Mouse (Mus musculus): ENCODE data around the gene Iars2.

DNA sequence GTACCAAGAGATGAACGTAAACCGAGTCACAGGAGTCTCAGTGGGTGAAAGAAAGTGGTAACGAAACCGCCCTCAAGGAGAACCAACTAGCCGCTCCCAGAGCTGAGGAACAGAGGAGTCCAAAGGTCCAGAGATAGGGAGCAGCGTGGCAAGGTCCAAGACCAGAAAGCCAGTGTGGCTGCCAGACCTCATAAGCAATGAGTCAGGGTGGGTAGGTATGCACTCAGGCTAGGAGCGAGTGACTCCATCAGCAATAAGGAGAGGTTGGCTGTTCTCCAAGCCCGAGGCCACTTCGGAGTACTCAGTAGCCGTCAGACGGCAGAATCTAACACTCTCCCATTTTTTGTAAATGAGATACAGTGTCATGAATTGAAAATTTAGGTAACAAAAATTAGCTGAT is 46.4 kb downstream of the Iars2 start:
- TF ChIP-seq CTCF (IDR thresholded peaks at IDR 0.05 in 2 of 3, conservative IDR thresholded peaks at IDR 0.05 in 1 of 3; ENCODE audit: control insufficient read depth in 1 of 3, insufficient read depth in 1 of 3, low read depth in 2 of 3, low read length in 3 of 3, poor library complexity in 1 of 3, severe bottlenecking in 1 of 3) (no peak), EP300 (IDR thresholded peaks at IDR 0.05; ENCODE audit: low read depth in 1 of 2, low read length in 2 of 2) (no peak), MAX (IDR thresholded peaks at IDR 0.05; ENCODE audit: low read length) (no peak), POLR2A (IDR thresholded peaks at IDR 0.05; ENCODE audit: control insufficient read depth in 1 of 2, insufficient read depth in 1 of 2, low read depth in 1 of 2, low read length in 2 of 2, poor library complexity in 1 of 2) (no peak)

All from MEL (cell line).